Mouse (Mus musculus) cerebellum, adult 11 months (tissue): ENCODE measurements at regions not wholly inside any gene's neighbourhood (a gene's known extent, or its start where the extent isn't known, plus 50 kb on each side); places are given as distances from the start of the nearest gene placed in this dataset.

Source experiments
- DNase-seq: peaks from one replicate; pipeline ENCODE4 v3.0.0; 2022

DNA sequence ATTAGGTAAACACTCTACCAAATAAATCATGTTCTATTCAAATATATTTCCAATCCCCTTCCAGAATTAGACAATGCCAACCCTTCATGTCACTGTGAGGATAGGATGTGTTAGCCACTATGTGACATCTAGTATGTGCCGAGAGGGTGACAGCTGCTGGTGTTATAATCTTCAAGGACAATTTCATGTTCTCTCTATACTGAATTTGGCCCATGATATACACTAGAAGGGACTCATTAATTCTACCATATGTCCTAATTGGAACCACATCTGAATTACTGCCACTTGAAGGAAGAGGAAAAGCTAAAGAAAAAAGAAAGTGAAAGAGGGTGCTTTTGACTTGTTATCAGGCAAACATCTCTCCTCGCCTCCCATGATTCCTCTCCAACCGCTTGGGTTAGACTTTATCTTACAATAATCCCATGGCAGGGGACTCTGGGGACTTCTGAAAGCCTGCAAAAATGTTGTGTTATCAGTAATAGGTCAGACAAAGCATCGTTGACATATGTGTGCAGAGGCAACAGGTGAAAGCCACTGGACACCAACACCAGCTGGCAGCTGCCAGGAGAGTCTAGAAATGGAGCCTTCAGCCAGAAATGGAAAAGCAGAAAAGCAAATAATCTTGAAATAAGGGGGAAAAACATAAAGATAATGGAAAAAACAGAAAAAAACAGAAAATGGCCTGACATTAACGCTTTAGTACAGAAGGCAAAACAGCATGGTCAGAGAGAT is 131.7 kb upstream of the Hs6st1 start:
- no peak for DNase-seq

DNA sequence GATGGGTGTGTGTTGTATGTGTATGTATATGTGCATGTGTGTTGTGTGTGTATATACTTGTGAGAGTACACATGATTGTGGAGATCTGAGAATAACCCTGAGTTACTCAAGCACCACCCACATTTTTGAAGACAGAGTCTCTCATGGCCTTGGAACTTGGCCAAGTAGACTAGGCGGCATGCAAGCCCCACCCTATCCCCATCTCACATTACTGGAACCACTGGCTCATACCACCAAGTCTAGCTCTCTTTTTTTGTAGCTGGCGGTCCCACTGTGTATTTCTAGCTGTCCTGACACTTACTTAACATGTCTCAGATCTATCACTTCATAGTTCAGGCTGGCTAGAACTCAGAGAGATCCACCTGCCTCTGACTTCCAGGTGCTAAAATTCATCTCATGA is 128.0 kb upstream of the Hs6st1 start:
- no peak for DNase-seq

DNA sequence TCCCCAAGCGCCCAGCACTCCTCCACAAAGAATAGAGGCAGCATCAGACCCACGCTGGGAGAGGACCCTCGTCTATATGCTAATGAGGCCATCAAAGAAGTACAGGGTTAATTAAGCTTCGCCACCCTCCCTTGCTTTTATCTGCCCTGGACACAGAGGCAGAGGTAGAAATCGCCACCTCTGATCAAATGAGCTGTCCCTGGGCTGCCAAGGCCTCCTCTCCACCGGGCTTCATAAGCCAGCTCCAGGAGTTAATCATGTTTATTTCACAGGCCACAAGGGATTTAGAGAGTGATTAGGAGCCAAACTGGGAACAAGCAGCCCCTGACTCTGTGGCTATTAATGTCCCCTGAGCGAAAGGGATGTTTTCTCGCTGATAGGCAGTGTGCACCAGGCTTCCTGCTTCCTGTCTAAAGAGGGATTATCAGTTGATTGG is 126.5 kb upstream of the Hs6st1 start:
- DNase-seq = no peak

DNA sequence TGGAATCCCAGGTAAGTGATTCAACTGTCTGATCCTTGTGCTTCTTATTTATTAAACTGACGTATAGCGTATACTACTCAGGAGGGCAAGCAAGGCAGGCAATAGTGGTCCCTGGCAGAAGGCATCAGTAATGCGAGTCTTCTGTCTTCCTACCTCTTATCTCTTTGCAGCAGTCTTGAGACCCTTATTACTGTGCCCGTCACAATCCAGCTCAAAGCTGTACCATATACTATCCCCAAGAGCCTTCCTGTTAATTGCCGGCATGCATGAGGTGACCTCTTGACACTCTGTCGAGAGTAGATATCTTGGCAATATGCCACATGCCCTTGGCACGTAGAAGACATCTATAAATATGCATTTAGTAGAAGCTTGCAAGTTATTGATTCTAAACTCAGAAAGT is 126.0 kb upstream of the Hs6st1 start:
- DNase-seq = no peak

DNA sequence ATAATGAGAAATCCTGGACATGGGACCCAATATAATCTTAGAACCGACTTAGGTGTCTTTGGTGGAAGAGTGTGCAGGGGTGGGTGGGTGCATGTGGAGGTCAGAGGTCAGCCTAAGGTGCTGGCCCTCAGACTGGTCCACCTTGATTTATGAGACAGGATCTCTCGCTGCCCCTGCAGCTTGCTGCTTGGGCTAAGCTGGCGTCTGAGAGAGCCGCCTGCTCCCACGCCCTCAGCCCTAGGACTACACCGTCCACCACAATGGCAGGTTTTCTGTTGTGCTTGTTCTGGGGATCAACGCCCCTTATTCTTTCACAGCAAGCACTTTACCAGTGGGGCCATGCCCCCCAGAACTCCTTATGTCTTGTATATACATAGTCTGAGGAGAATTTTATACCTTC is 124.4 kb upstream of the Hs6st1 start:
- no peak for DNase-seq

DNA sequence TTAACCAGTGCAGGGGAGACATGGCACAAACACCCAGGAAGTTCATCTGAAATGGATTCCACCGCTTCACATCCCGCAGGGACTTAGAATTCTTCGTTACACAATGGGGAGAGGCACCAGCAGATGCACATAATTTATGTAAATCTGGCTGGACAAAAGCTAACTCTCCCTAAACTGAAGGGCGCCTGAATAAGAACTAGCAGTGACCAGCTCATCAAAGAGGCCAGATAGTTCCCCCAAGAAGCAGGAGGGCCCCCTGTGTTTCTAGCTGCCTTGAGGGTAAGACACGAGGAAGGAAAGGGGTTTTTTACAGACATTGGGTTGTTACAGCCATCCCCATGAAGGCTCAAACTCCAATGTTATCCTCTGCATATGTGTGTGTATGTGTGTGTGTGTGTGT is 123.8 kb upstream of the Hs6st1 start:
- DNase-seq = no peak

DNA sequence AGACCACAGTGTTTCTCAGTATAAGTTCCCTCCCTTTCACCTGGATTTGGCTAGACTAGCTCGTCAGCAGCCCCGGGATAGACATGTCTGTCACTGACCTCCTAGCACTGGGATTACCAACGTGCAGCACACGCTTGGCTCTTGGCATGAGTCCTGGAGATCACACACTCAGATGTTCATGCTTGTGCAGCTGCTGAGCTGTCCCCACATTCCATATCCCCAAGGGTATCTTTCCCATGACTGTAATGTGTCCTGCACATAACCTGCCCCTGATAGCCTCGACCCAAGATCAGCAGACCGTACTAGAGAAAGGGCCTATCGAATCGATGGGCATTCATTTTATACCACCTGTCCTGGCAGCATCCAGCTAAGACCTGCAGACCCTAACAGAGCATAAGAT is 123.4 kb upstream of the Hs6st1 start:
- DNase-seq = no peak

DNA sequence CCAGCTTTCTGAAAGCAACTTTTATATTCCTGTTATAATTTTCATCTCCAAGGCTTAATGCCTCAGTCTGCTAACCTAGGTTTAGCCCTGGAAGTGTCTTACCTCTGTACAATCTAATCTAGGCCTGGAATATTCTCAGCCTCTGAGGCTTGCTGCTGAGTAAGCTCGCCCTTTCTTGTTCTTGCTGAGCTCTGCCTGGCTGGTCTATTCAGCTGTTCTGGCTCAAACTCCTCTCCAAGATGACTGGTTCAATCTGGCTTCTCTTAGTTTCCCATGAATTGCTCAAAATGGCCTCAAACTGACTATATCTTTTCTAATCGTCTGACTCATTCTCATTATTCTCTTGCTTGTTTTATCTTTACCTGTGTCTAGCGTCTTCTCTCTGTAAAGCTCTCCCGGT is 122.6 kb upstream of the Hs6st1 start:
- no peak for DNase-seq

DNA sequence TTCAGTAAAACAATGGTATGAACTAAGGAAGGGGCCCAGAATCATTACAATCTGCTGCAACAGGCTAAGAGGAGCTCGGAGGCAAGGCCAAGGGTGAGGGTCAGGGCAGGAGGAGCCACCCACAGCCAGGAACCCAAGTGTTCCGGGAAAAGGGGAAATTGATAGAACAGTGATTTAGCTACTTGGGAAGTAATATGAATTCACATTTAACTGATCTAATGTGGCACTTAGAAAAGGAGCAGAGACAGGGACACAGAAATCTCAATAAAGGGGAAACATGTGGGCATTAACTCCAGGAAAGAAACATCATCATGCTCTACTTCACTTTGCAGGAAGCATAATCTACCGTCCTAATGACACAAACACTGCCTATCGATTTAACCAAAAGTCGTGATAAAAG is 120.1 kb upstream of the Hs6st1 start:
- DNase-seq = no peak

DNA sequence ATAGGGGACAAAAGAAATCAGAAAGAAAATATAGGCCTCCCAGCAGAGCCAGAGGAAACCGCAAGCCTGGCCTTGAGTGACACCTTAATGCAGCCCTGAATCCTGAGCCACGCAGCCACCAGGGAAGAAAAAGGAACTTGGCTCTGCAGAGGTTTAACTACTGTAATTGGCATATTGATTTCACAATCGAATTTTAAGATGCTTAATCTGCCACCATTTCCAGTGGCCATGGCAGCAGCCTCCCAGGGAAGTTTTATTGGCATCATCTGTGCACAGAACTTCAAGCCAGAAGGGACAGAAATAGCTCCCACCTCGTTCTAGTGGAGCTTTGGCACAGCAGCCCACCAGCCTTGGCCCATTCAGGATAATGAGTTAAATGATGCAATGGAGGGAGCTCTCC is 117.1 kb upstream of the Hs6st1 start:
- no peak for DNase-seq

DNA sequence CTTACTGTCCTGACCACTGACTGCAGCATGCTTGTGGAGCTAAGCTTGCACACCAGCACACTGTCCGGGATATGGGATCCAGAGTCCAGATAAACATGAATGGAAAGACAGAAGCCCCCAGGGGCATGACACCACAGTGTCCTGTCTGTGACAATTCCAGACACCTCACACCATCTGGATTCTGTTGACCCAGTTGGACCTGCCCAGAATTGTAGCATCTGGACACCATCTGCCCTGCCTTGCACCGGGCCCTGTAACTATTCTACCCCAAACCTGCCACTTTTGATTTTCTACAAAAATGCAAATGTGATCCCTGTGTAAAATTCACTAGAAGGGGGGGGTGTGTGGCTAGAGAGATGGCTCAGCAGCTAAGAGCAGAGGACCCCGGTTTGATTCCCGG is 114.5 kb upstream of the Hs6st1 start:
- DNase-seq = no peak

DNA sequence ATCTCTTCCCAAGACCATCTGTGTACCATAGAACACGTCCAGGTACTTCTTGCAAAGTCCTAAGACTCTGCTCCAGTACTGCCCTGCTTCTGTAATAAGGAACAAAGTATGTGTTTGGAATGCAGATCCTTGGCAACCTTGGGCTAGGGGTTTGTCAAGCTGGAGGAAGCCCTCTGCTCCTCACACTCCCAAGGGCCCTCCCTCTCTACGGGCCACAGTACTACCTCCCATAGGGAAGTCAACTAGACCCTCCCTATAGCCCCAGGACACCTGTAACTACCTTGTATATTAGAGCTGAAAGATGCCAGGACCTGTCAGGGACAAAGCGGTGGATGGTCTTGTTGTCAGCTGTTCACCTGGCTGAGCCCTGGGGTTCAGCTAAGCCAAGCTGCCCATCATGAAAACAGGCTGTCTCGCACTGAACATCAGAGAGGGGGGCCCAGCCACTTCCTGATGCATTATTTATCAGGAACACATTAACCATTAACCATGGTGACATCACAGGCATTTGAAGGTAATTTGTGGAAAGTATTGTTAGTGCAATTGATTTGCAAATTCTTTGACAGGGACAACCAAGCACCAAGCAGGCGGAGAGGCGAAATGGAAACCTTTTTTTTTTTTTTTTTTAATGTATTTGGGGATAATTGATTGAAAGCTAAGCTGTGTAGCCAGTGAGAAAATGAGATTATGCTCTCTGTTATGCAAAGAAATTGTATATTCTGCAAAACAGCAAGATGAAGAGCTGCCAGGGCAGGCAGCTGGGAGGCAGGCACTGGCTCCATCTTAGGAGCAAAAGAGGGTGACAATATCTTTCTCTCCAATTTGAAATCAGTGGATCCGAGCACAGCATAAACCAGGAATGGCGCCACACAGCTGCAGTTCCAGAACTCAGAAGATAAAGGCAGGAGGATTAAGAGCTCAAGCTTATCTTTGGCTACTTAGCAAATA is 110.5 kb upstream of the Hs6st1 start:
- DNase-seq = no peak

DNA sequence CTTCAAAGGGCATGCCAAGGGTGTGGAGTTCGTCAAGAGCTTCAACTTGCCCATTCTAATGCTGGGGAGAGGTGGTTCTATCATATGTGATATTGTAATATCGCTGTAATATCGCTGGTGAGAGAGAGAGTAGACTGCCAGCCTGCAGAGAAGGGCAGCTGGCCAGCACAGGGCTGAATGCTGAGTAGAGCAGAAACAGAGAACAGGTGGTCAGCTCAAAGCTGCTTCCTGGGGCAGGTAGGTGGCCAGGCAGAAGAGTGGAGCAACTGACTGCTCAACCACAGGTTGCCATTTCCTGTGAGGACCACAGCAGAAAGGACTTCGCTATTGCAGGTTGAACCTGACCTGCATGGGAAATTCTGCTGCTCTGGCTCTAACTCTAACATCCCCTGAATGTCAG is 108.5 kb upstream of the Hs6st1 start:
- peak; percentile 74 for DNase-seq

DNA sequence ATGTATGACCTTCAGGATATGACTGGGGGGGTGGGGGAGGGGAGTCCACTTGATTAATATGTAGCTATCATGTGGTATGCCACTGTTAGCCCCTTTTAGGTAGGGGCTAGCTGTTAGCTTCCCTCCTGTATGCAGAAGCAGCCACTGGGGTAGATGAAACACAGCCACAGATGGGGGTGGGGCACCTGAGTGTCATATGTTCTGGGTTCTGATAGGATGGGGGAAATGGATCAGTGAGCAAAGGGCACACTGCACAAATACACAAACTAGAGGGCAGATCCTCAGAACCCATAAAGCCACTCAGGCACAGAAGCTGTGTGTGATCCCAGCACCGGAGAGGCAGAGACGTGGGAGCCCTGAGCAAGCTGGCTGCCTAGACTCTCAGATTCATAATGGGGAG is 107.4 kb upstream of the Hs6st1 start:
- DNase-seq = no peak

DNA sequence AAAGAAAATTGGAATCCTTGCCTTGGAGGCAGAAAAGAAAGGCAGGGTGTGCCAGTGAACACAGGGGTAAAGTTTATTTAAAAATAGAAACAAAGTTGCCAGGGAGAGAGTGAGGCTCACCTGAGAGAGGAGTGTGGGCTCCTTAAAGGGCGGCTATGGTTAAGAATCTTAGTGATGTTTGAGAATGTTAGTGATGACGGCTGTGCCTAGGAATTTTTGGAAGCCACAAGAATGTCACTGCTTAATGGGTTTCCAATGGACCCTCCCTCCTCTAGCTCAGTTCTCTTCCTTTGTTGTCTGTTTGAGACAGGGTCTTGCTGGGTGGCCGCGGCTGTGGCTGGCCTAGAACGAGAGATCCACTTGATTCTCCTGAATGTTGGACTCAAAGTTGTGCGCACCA is 106.3 kb upstream of the Hs6st1 start:
- no peak for DNase-seq

DNA sequence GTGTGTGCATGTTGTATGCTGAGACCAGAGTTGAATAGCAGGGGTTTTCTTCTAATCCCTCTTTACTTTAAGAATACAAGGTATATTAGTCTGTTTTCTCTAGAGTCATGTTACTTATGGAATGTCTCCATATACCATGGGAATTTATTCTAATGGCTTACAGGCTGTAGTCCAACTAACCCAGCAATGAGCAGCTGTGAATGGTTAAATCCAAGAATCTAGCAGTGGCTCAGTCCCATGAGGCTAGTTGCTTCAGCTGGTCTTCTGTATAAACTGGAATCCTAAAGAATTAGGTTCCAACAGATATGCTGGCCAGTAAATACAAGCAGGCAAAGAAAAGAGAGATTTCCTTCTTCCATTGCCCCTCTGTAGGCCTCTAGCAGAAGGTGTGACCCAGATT is 99.7 kb upstream of the Hs6st1 start:
- no peak for DNase-seq

DNA sequence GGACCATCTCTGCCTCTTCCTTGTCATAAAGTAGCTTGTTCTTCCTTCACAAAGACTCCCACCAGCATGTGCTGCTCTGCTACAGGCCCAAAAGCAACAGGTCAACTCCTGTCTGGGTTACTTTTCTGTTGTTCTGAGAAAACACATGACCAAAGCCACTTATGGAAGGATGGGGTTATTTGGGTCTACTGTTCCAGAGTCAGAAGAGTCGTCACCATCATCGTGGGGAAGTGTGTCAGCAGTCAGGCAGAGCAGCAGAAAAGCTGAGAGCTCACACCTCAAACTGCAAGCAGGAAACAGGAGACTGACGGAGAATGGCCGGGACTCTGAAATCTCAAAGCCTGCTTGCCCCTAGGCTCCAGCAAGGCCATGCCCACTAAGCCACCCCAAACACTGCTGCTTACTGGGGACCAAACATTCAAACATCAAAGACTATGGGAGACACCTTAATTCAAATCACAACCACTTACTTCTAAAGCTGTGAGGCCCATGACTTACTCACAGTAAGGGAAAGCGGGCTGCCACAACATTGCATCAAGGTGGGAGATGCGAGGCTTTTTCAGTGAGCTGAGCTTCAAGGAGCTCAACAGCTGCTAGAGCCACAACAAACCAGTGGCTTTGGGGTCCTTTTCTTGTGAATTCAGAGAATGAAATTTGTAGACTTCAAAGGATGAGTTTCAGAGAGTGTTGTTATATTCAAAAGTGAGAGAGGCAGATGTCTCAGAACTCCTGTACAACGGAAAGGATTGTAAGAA is 96.6 kb upstream of the Hs6st1 start:
- DNase-seq = no peak

DNA sequence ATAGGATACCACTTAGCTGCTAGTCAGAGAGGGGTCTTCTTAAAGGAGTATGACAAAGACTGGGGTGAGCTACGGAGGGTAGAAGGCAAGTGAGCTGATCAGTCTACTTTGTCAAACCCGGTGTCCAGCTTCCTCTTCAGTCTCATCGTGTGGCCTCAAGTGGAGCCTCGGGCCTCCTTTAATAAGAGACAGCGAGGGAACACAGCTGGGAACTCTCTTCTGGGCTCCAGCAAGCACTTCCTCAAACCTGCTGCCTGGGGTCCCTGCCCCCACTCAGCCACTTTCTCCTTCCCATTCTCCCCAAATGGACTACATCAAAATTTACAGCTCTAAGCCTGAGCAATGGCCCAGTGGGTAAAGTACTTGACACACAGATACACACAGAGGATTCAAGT is 96.0 kb upstream of the Hs6st1 start:
- no peak for DNase-seq

DNA sequence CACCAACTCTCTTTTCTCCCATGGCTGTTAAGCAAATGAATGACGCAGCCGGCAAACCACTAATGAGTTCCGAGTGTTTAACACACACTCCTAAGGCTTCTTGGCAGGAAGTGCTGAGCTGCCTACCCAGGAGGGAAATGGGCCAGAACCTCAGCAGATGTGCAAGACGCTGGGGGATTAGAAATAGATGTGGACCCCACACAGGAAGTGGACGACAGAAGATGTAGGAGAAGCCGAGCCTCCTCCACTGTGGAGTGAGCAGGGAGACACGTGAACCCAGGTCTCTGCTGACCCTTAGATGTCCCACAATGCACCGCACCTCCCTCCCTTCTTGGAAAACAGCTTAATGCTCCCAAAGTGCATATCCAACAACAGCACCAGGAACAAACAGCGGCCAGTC is 94.8 kb upstream of the Hs6st1 start:
- DNase-seq = no peak

DNA sequence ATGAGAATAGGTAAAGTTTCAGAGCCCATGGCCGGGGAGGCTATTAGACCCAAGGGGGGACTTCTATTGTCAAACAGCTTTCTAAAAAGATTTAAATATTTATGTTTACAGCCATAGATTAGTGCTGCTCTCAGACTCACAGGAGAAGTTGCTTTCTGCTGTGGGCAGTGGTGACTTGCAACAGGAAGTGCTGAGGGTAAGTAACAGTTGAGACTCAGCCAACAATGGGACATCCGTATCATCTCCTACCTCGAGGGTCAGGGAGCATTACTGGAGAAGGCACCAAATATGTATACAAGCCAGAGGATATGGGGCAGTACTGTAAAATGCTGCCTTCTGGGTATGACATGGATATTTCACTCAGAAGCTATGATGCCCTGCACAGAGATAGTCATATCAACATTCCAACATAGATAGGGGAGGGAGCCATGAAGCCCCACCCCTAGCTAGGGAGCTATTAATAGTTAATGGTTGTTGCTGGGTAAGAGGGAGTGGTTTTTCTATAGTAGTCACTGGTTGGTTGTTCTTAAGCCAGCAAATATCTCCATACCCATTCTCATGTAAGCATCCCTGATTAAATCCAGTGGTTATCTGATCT is 92.5 kb upstream of the Hs6st1 start:
- DNase-seq = no peak

DNA sequence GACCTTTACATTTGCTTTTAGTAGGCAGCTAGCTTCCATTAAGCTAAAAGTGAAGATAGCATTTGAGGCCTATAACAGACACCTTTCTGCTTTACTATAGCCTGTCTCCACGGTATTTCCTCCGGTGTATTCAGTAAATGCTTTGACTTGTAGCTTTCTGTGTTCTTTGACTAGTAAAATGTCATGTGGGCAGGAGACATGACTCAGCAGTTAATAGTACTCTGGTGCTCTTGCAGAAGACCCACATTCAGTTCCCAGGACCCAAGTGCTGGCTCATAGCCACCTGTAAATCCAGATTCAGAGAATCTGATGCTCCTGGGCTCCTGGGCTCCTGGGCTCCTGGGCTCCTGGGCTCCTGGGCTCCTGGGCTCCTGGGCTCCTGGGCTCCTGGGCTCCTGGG is 91.7 kb upstream of the Hs6st1 start:
- DNase-seq = no peak

DNA sequence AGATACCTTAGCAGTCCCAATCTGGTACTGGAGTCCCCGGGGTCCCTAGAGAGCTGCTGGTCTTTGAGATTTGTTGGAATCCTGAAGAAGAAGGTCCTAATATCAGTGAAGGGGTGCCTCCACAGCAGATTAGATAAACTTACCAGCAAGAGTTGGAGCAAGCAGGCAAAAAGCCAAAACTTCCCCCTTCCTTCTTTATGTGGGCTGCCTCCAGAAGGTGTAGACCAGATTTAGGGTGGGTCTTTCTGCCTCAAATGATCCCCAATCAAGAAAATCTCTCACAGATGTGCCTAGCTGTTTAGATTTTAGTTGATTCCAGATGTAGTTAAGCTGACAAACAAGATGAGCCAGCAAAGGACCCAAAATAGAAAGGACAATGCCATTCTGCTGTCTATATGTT is 90.1 kb upstream of the Hs6st1 start:
- no peak for DNase-seq

DNA sequence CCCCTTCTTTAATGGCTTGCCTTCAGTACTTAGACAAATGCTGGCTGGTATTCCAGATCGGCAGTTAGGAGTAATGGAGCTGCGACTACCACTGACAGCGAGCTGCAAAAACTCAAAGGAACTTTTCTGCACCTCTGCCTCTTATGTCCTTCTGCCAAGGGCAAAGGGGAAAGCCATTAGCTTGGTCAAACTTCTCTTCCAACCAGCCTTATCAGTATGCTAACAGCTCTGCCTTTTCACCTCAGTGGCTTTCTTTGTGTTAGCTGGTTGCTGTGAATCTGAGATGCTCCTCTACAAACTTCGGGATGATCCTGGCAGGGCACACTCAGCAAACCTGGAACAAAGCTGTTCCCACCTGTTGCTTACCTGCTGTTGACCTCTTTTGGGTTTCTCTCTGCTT is 89.4 kb upstream of the Hs6st1 start:
- no peak for DNase-seq
